Mouse (Mus musculus) limb, embryonic 10.5 days (tissue): ENCODE data around the gene Gm597. TPM values are rescaled to one million over a fixed set of nuclear protein-coding genes. Genes with fewer than 3 reads are reported as not detected.

Source experiments
- DNase-seq: peaks from one replicate; pipeline ENCODE4 v3.0.0-alpha.2; 2017; ENCODE audit warnings: low spot score
- H3K27ac ChIP-seq: fragments of 300-500 bp; sonication (generic); 2 replicates; pipeline ENCODE4 v1.5.1; 2016; ENCODE audit warnings: mild to moderate bottlenecking
- H3K27me3 ChIP-seq: fragments of 300-500 bp; sonication (generic); 2 replicates; pipeline ENCODE4 v1.6.1; 2016; ENCODE audit warnings: low read depth, mild to moderate bottlenecking; ENCODE audit not compliant: poor library complexity, severe bottlenecking
- H3K36me3 ChIP-seq: fragments of 300-500 bp; sonication (generic); 2 replicates; pipeline ENCODE4 v1.6.1; 2016; ENCODE audit warnings: mild to moderate bottlenecking, moderate library complexity
- H3K4me1 ChIP-seq: fragments of 300-500 bp; sonication (generic); 2 replicates; pipeline ENCODE4 v1.6.1; 2016
- H3K4me3 ChIP-seq: fragments of 300-500 bp; sonication (generic); 2 replicates; pipeline ENCODE4 v1.5.1; 2016; ENCODE audit warnings: mild to moderate bottlenecking, moderate library complexity
- H3K9me3 ChIP-seq: fragments of 300-500 bp; sonication (generic); replicated peaks from 2 replicates; pipeline ENCODE4 v1.6.1; 2016; ENCODE audit warnings: mild to moderate bottlenecking
- WGBS: fragments of 180-500 bp; shearing (Covaris S2); methylation state at CpG from one replicate; pipeline ENCODE4 v1.1.7; 2016; 5-methylcytosine and 5-hydroxymethylcytosine counted together
- polyA plus RNA-seq: library from polyadenylated mRNA; unstranded; fragments of >200 nt; fragmentation: Nextera tagmentation; extraction: Ambion mirVana; gene quantifications from 2 replicates; pipeline ENCODE4 v1.2.1, GENCODE M21; 2016

Gm597 gene
- not detected in 2 replicates for polyA plus RNA-seq

- H3K27ac ChIP-seq: no peak within 1 kb of the TSS
- no peaks in the 10 kb centered on the region for H3K36me3 ChIP-seq
- no peaks in the 10 kb centered on the region for H3K9me3 ChIP-seq
- DNase-seq: no peak
- no peak within 1 kb of the TSS for H3K4me3 ChIP-seq
- H3K4me1 ChIP-seq: no peaks in the 10 kb centered on the region
- no peaks in the 10 kb centered on the region for H3K27me3 ChIP-seq
These were observed at the start of gene Gm597 for GRCm38 (mm10) chr1:28780152-28780551. Gm597 (minus strand) TSS chr1:28780252.

DNA sequence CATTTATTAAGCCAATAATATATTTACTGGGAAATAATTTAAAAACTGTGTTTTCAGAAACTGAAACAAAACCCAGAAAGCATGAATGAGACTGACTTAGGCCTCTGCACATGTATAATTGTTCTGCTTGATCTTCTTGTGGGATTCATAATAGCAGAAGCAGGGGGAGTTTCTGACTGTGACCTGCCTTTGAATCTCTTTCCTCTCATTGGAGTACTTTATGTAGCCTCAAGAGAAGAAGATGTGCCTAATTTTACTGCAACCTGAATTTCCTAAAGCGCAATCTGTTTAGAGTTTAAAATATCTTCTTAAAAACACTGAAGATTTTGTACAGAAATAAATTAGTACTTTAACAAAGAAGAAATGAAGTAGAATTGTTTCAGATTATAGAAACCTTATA, 27.6 kb upstream of the Gm597 start:
- 98% methylated on average over 1 of the region's 1 CpGs for WGBS
- no peak overlapping the region for H3K4me3 ChIP-seq
- H3K9me3 ChIP-seq: no peaks in the 10 kb centered on the region
- no peaks in the 10 kb centered on the region for H3K27me3 ChIP-seq
- H3K27ac ChIP-seq: no peak overlapping the region
- no peak for DNase-seq
- no peaks in the 10 kb centered on the region for H3K36me3 ChIP-seq
- no peaks in the 10 kb centered on the region for H3K4me1 ChIP-seq

DNA sequence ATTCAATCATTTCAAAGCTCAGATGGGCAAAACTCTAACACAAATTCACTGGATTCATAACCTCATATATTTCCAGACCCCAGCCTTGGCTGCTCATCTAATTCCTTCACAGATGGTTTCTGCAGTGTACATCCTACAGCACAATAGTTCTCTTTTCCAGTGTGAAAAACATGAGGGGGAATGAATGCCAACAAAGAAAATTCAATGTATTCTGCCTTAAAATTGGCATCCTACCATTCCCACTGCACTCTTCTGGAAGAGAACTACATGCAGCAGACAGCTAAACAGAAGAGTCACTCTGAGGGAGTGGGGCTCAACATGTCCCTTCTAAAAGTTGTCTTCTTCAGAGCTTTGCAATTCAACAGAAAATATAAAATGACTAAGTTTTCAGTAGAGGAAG, 26.6 kb upstream of the Gm597 start:
- Histone ChIP-seq H3K36me3 (no peaks in the 10 kb centered on the region), H3K27ac (no peak overlapping the region), H3K9me3 (no peaks in the 10 kb centered on the region), H3K4me1 (no peaks in the 10 kb centered on the region), H3K4me3 (no peak overlapping the region), H3K27me3 (no peaks in the 10 kb centered on the region)
- DNase-seq: no peak

GRCm38 (mm10) chr1:28800881-28801280, 20.8 kb upstream of the Gm597 start:
- Histone ChIP-seq H3K27ac (no peak overlapping the region), H3K4me1 (no peaks in the 10 kb centered on the region), H3K27me3 (no peaks in the 10 kb centered on the region), H3K36me3 (no peaks in the 10 kb centered on the region), H3K4me3 (no peak overlapping the region), H3K9me3 (no peaks in the 10 kb centered on the region)
- no peak for DNase-seq
- 89% methylated on average over 14 of the region's 14 CpGs for WGBS
